8 mouse cellular contexts compared by ENCODE assay signal in genomic region chr6:28980219-28980618, GRCm38 (mm10).
DNase-seq lines count a peak whose midpoint lies in the region; ATAC-seq and TF ChIP-seq lines count a peak whose summit lies in the region.

No protein-coding gene starts in this region.

- peak overlapping the region; percentile 51; the same call in 1 of the 2 replicates for H3K9ac ChIP-seq in forebrain, embryonic 11.5 days (ENCODE audit: low read length)
- no peak overlapping the region for H3K9ac ChIP-seq in stomach, postnatal 0 days (ENCODE audit: low read length)

- peak; percentile 26 for DNase-seq in adrenal gland, adult 2 months
- no peak for DNase-seq in adrenal gland, postnatal 4 days (ENCODE audit: low spot score in 2 of 2)
- peak; percentile 24 for DNase-seq in adrenal gland, postnatal 14 days
- DNase-seq in forebrain, embryonic 11.5 days (ENCODE audit: low spot score): peak; percentile 69
- DNase-seq in limb, embryonic 10.5 days (ENCODE audit: low spot score): peak; percentile 42
- peak; percentile 15 for DNase-seq in stomach, postnatal 0 days (ENCODE audit: low spot score)
- DNase-seq in thymus, postnatal 10 days (ENCODE audit: low spot score in 2 of 2): no peak
- no peak for DNase-seq in ovary, postnatal 10 days (ENCODE audit: low spot score)

- no peak overlapping the region for H3K27ac ChIP-seq in forebrain, embryonic 11.5 days (ENCODE audit: low read depth, low read length)
- no peak overlapping the region for H3K27ac ChIP-seq in limb, embryonic 10.5 days
- no peak overlapping the region for H3K27ac ChIP-seq in stomach, postnatal 0 days (replicated peaks)

- H3K36me3 ChIP-seq in forebrain, embryonic 11.5 days (ENCODE audit: control insufficient read depth, insufficient read depth, low read length): no peaks in the 10 kb centered on the region
- H3K36me3 ChIP-seq in limb, embryonic 10.5 days: no peaks in the 10 kb centered on the region
- H3K36me3 ChIP-seq in stomach, postnatal 0 days (ENCODE audit: control insufficient read depth, insufficient read depth, low read length): no peaks in the 10 kb centered on the region

- peak; percentile 48 for ATAC-seq in forebrain, embryonic 11.5 days (replicated peaks; ENCODE audit: low FRiP score)
- ATAC-seq in stomach, postnatal 0 days (ENCODE audit: low FRiP score, low TSS enrichment): no peak

- H3K4me2 ChIP-seq in forebrain, embryonic 11.5 days (ENCODE audit: low read depth, low read length, severe bottlenecking): peak overlapping the region; percentile 89
- 0 out of 2 replicates have a peak overlapping the region, but pooled peaks have one; percentile 67 for H3K4me2 ChIP-seq in stomach, postnatal 0 days (replicated peaks; ENCODE audit: low read depth)

- no peak for TF ChIP-seq CTCF in stomach, postnatal 0 days (IDR thresholded peaks at IDR 0.05; ENCODE audit: low read depth)

- peaks cover 26% of the 10 kb centered on the region for H3K27me3 ChIP-seq in forebrain, embryonic 11.5 days (ENCODE audit: control insufficient read depth, insufficient read depth, low read length)
- peaks cover 73% of the 10 kb centered on the region for H3K27me3 ChIP-seq in limb, embryonic 10.5 days (ENCODE audit: low read depth, poor library complexity, severe bottlenecking)
- peaks cover 5% of the 10 kb centered on the region; the same call in 1 of the 2 replicates for H3K27me3 ChIP-seq in stomach, postnatal 0 days (ENCODE audit: control insufficient read depth, insufficient read depth, low read length)

- H3K4me3 ChIP-seq in forebrain, embryonic 11.5 days (ENCODE audit: low read depth, low read length): peak overlapping the region; percentile 49
- peak overlapping the region; percentile 58 for H3K4me3 ChIP-seq in limb, embryonic 10.5 days
- H3K4me3 ChIP-seq in stomach, postnatal 0 days (ENCODE audit: low read depth, low read length): no peak overlapping the region

- no peak for TF ChIP-seq EP300 in stomach, postnatal 0 days (optimal IDR thresholded peaks at IDR 0.05)

- no peaks in the 10 kb centered on the region for H3K9me3 ChIP-seq in forebrain, embryonic 11.5 days (ENCODE audit: control insufficient read depth, low read length)
- H3K9me3 ChIP-seq in limb, embryonic 10.5 days (replicated peaks): no peaks in the 10 kb centered on the region
- H3K9me3 ChIP-seq in stomach, postnatal 0 days (ENCODE audit: control insufficient read depth, low read length): no peaks in the 10 kb centered on the region

- 2% methylated on average over 14 of the region's 14 CpGs for WGBS in forebrain, embryonic 11.5 days
- 3% methylated on average over 14 of the region's 14 CpGs for WGBS in limb, embryonic 10.5 days
- 4% methylated on average over 14 of the region's 14 CpGs for WGBS in stomach, postnatal 0 days

- H3K4me1 ChIP-seq in forebrain, embryonic 11.5 days (replicated peaks; ENCODE audit: control insufficient read depth, insufficient read depth, low read length): peaks cover 13% of the 10 kb centered on the region
- peaks cover 18% of the 10 kb centered on the region for H3K4me1 ChIP-seq in limb, embryonic 10.5 days
- H3K4me1 ChIP-seq in stomach, postnatal 0 days (replicated peaks; ENCODE audit: control insufficient read depth, insufficient read depth): no peaks in the 10 kb centered on the region

Comparison
In these comparisons a context has a peak if more than half of its experiments do, and no peak if none do; other contexts are left out.
1. DNase-seq: peak in adrenal gland, adult 2 months (single experiment), adrenal gland, postnatal 14 days (single experiment), forebrain, embryonic 11.5 days (single experiment), limb, embryonic 10.5 days (single experiment) and stomach, postnatal 0 days (single experiment); none in adrenal gland, postnatal 4 days (0 of 2), thymus, postnatal 10 days (0 of 2) and ovary, postnatal 10 days (single experiment).